Mouse (Mus musculus): ENCODE results near the gene Wnt8b. TPM values are rescaled to one million over a fixed set of nuclear protein-coding genes. Genes with fewer than 3 reads are reported as not detected.
"Not testable (repeated sequence)": the region's sequence is repeated elsewhere in the genome, so short reads cannot be mapped to it uniquely, and the experiment has no call there.

The Wnt8b gene
- polyA plus RNA-seq (2017; shearing (Covaris generic)) = not detected

- no peak for ATAC-seq
Measured at GRCm38 (mm10) chr19:44493128-44493527, at the start of gene Wnt8b. Gene Wnt8b (plus strand): TSS chr19:44493472.

GRCm38 (mm10) chr19:44445755-44446154 lies 47.5 kb upstream of the Wnt8b start:
- no peak for ATAC-seq

- ATAC-seq = no peak
Measured at GRCm38 (mm10) chr19:44447927-44448326, 45.3 kb upstream of the Wnt8b start.

- ATAC-seq = no peak
Measured at GRCm38 (mm10) chr19:44454862-44455261, 38.4 kb upstream of the Wnt8b start.

- ATAC-seq = no peak
Measured at GRCm38 (mm10) chr19:44455356-44455755, 37.9 kb upstream of the Wnt8b start.

GRCm38 (mm10) chr19:44457359-44458055 lies 35.8 kb upstream of the Wnt8b start:
- no peak for ATAC-seq

GRCm38 (mm10) chr19:44458696-44459095 lies 34.6 kb upstream of the Wnt8b start:
- ATAC-seq = no peak

- no peak for ATAC-seq
Measured at GRCm38 (mm10) chr19:44460441-44460840, 32.8 kb upstream of the Wnt8b start.

GRCm38 (mm10) chr19:44461500-44461899 lies 31.8 kb upstream of the Wnt8b start:
- no peak for ATAC-seq

GRCm38 (mm10) chr19:44462141-44462540 lies 31.1 kb upstream of the Wnt8b start:
- ATAC-seq = no peak

- ATAC-seq = not testable (repeated sequence)
Measured at GRCm38 (mm10) chr19:44465960-44466525, 27.2 kb upstream of the Wnt8b start.

GRCm38 (mm10) chr19:44474158-44474557 lies 19.1 kb upstream of the Wnt8b start:
- no peak for ATAC-seq

GRCm38 (mm10) chr19:44475268-44475667 lies 18.0 kb upstream of the Wnt8b start:
- no peak for ATAC-seq

- ATAC-seq = no peak
Measured at GRCm38 (mm10) chr19:44476541-44476940, 16.7 kb upstream of the Wnt8b start.

- ATAC-seq = no peak
Measured at GRCm38 (mm10) chr19:44487266-44487665, 6.0 kb upstream of the Wnt8b start.

- no peak for ATAC-seq
Measured at GRCm38 (mm10) chr19:44496511-44496910, 3.2 kb downstream of the Wnt8b start.

- ATAC-seq = no peak
Measured at GRCm38 (mm10) chr19:44496941-44497340, 3.7 kb downstream of the Wnt8b start.

- ATAC-seq = no peak
Measured at GRCm38 (mm10) chr19:44498936-44499335, 5.7 kb downstream of the Wnt8b start.

- ATAC-seq = no peak
Measured at GRCm38 (mm10) chr19:44500240-44500639, 7.0 kb downstream of the Wnt8b start.

- ATAC-seq = no peak
Measured at GRCm38 (mm10) chr19:44501925-44502324, 8.7 kb downstream of the Wnt8b start.

GRCm38 (mm10) chr19:44502741-44503140 lies 9.5 kb downstream of the Wnt8b start:
- ATAC-seq = no peak

GRCm38 (mm10) chr19:44510534-44511175 lies 17.4 kb downstream of the Wnt8b start:
- ATAC-seq = no peak

GRCm38 (mm10) chr19:44511451-44512231 lies 18.4 kb downstream of the Wnt8b start:
- ATAC-seq = no peak

Measured in inflammation-experienced regulatory T-cells, adult 6 months (primary cell).